Mouse (Mus musculus) liver (tissue): ENCODE results near the gene Vmn1r80.
"Not testable (repeated sequence)": the region's sequence is repeated elsewhere in the genome, so short reads cannot be mapped to it uniquely, and the experiment has no call there.

ENCODE experiments used
- DNase-seq: peaks from one replicate; pipeline ENCODE4 v3.0.0-alpha.2; 2020; ENCODE audit warnings: mixed read lengths

Gene Vmn1r80

DNA sequence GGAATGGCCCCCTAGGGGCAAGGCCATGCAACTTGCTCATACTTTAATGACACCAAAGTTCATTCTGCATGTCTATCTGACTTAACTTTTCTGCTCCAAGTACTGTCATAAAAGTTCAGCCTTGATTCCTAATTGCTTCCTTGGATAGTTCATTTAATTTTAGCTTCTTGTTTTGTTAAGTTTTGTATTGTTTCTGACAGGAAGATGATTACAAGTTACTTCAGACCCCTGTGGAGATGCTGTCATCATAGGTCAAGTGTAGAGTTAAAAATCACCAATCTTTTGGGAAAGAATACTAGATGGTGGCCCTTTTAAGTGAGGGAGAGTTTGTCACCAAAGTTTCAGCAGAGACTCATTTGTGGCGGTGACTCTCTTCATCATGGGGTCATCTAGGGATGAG lies at the start of gene Vmn1r80:
TSS of gene Vmn1r80 (plus strand) at position 301 of the 400 bp plus-strand sequence.
- DNase-seq, result no peak

DNA sequence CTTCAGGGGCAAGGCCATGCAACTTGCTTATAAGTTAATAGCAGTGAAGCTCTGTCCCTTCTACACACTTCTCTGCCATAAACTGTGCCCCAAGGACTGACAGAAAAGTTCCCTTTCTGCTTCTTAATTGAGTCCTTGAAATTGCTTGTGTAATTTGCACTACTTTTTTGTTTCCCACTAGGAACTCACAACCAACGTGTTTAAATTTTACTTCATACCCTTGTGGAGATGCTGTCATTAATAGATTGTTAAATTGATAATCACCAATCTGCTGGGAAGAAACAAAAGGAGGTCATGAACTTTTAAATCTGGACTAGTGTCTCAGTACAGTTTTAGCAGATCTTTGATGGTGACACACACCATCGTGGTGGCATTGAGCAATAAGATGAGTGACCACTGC lies 39.1 kb upstream of the Vmn1r80 start, which contains the start of gene Vmn1r78:
TSS of gene Vmn1r78 (plus strand) at position 301 of the 400 bp plus-strand sequence.
- no peak for DNase-seq

DNA sequence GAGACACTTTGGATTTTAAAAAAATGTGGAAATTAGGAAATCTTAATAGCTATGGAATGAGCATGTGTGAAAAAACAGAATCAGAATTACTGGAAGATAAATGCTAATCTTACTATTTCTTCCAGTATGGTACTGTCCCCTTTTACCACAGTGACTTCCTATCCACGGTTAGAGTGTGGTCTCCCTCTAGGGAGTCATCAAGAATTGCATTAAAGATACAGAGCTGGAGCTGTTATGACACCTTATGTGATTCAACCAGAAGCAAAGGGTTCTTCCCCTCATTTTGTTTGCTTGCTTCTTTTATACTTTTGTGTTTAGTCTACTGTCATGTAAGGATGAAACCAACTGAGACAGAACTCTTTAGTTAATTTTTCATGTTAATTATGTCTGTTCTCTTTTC lies 32.6 kb upstream of the Vmn1r80 start:
- not testable (repeated sequence) for DNase-seq

DNA sequence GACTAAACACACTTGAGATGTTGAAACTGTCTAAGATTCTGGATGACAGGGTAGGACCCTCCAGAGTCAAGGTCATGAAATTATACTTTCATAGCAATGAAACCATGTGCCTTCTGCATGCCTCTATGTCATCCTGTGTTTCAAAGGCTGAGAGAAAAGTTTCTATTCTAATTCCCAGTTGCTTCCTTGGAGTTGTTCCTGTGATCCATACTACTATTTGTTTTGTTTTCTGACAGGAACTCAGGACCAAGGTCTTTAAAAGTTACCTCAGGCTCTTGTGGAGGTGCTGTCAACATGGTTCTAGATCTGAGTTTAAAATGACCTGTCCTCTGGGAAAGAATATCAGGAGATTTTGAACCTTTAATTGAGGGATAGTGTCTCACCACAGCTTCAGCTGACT lies 18.1 kb upstream of the Vmn1r80 start, which contains the start of gene Vmn1r79:
TSS of gene Vmn1r79 (plus strand) at position 301 of the 400 bp plus-strand sequence.
- not testable (repeated sequence) for DNase-seq

DNA sequence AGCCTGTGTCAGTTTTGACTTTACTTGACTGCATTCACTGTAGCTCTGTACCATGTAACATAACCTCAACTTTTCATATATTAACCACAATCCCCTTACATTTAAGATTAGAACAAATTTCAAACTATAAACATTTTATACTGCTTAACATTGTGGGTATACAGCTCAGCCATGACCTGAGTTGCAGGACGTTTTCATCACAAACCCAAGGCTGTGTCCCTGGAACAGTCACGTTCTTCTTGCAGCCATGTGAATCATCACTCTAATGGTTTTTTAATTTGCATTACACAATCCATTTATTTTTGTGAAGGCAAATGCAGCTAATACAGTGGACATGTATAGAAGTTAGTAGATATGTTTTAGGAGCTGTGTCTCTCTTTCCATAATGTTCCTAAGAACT lies 16.2 kb upstream of the Vmn1r80 start:
- DNase-seq, result not testable (repeated sequence)

DNA sequence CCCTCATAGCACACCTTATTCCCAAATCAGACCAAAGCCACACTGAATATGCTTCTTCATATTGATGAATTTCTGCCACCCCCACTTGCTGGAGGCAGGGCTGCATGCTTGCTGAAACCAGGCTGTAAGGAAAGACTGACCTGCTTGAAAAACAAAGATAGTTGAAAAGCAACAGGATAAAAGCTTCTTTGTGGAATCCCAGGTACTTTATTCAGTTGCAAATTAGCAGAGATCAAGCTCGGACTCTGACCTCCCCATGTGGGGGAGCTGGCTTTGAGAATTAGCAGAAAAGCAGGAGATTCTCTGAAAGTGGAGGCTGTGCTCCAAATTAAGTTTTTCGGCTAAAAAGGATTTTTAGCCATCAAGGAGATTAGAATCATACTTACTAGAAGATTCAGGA lies 15.1 kb downstream of the Vmn1r80 start:
- DNase-seq, result no peak
